Mouse (Mus musculus) heart, postnatal 0 days (tissue): ENCODE data around the gene Hdac6.

Source experiments
- CTCF ChIP-seq: IDR thresholded peaks from 2 replicates; pipeline ENCODE4 v1.5.1; 2016; ENCODE audit warnings: antibody characterized with exemption, control low read depth, low read depth
- EP300 ChIP-seq: IDR thresholded peaks from 2 replicates; pipeline ENCODE4 v1.6.1; 2016; ENCODE audit warnings: antibody characterized with exemption, low read depth

- TF ChIP-seq CTCF = no peak
- TF ChIP-seq EP300 = no peak
These were observed 23.6 kb upstream of the Hdac6 start for GRCm38 (mm10) chrX:7971292-7971691.
